Mouse (Mus musculus): ENCODE data around the gene Ndufb3.
"Not testable (repeated sequence)": the region's sequence is repeated elsewhere in the genome, so short reads cannot be mapped to it uniquely, and the experiment has no call there.

Ndufb3 gene

GRCm38 (mm10) chr1:58617076-58617475 is 30.9 kb downstream of the Ndufb3 start:
- DNase-seq (ENCODE audit: low read depth in 2 of 2, low spot score in 2 of 2) = no peak

- DNase-seq (ENCODE audit: low read depth in 2 of 2, low spot score in 2 of 2) = no peak
Observed at GRCm38 (mm10) chr1:58617978-58618668, 31.9 kb downstream of the Ndufb3 start.

GRCm38 (mm10) chr1:58618766-58619165 is 32.6 kb downstream of the Ndufb3 start:
- DNase-seq (ENCODE audit: low read depth in 2 of 2, low spot score in 2 of 2) = no peak

GRCm38 (mm10) chr1:58621251-58621650 is 35.1 kb downstream of the Ndufb3 start:
- no peak for DNase-seq (ENCODE audit: low read depth in 2 of 2, low spot score in 2 of 2)

GRCm38 (mm10) chr1:58621996-58622748 is 36.0 kb downstream of the Ndufb3 start:
- no peak for DNase-seq (ENCODE audit: low read depth in 2 of 2, low spot score in 2 of 2)

- not testable (repeated sequence) for DNase-seq (ENCODE audit: low read depth in 2 of 2, low spot score in 2 of 2)
Observed at GRCm38 (mm10) chr1:58628847-58629246, 42.7 kb downstream of the Ndufb3 start.

All from CD8-positive naive resting alpha-beta T cell, adult 2 months (primary cell).